ENCODE assay signal across 28 mouse cellular contexts in genomic region chr11:82833929-82834328, GRCm38 (mm10). TPM values are rescaled to one million over a fixed set of nuclear protein-coding genes. Genes with fewer than 3 reads are reported as not detected.
DNase-seq lines count a peak whose midpoint lies in the region; ATAC-seq and TF ChIP-seq lines count a peak whose summit lies in the region.
"Had no signal": no experiment of that assay in that cellular context is flagged by ENCODE, and none has a peak within 500 bp of the region (broad histone marks: within the 10 kb centered on the region; RNA-seq: fewer than 3 reads in every experiment).

No protein-coding gene starts in this region.

- H3K4me1 ChIP-seq in stomach, embryonic 15.5 days: peaks cover 14% of the 10 kb centered on the region
- no peaks in the 10 kb centered on the region for H3K4me1 ChIP-seq in stomach, postnatal 0 days (replicated peaks; ENCODE audit: control insufficient read depth, insufficient read depth)
- peaks cover 15% of the 10 kb centered on the region; the same call in 1 of the 2 replicates for H3K4me1 ChIP-seq in liver, postnatal 0 days (ENCODE audit: insufficient read depth)
- peaks cover 20% of the 10 kb centered on the region for H3K4me1 ChIP-seq in stomach, embryonic 16.5 days (ENCODE audit: control insufficient read depth, insufficient read depth, low read length)

- H3K27me3 ChIP-seq in stomach, embryonic 15.5 days (replicated peaks): no peaks in the 10 kb centered on the region
- no peaks in the 10 kb centered on the region for H3K27me3 ChIP-seq in stomach, postnatal 0 days (ENCODE audit: control insufficient read depth, insufficient read depth, low read length)
- no peaks in the 10 kb centered on the region for H3K27me3 ChIP-seq in liver, postnatal 0 days (ENCODE audit: insufficient read depth, low read length)
- H3K27me3 ChIP-seq in stomach, embryonic 16.5 days (ENCODE audit: control insufficient read depth, insufficient read depth, low read length): no peaks in the 10 kb centered on the region
- H3K27me3 ChIP-seq: embryonic facial prominence, embryonic 12.5 days; hindbrain, embryonic 15.5 days; lung, embryonic 15.5 days; neural tube, embryonic 15.5 days; Patski had no signal

- H3K9me3 ChIP-seq in stomach, embryonic 15.5 days: no peaks in the 10 kb centered on the region
- no peaks in the 10 kb centered on the region for H3K9me3 ChIP-seq in stomach, postnatal 0 days (ENCODE audit: control insufficient read depth, low read length)
- no peaks in the 10 kb centered on the region for H3K9me3 ChIP-seq in liver, postnatal 0 days (ENCODE audit: low read length)
- H3K9me3 ChIP-seq in stomach, embryonic 16.5 days (replicated peaks; ENCODE audit: control insufficient read depth, low read length): no peaks in the 10 kb centered on the region
- H3K9me3 ChIP-seq: embryonic facial prominence, embryonic 12.5 days; hindbrain, embryonic 15.5 days; lung, embryonic 15.5 days; midbrain, embryonic 10.5 days; neural tube, embryonic 15.5 days had no signal

- no peak overlapping the region for H3K4me2 ChIP-seq in stomach, embryonic 15.5 days
- H3K4me2 ChIP-seq in stomach, postnatal 0 days (replicated peaks; ENCODE audit: low read depth): no peak overlapping the region
- no peak overlapping the region for H3K4me2 ChIP-seq in liver, postnatal 0 days (ENCODE audit: low read depth, low read length)
- H3K4me2 ChIP-seq in stomach, embryonic 16.5 days (ENCODE audit: low read depth, low read length): no peak overlapping the region
- H3K4me2 ChIP-seq: embryonic facial prominence, embryonic 12.5 days; hindbrain, embryonic 15.5 days; lung, embryonic 15.5 days; neural tube, embryonic 15.5 days had no signal

- ATAC-seq in stomach, embryonic 15.5 days (ENCODE audit: insufficient read depth, low FRiP score, low read depth): no peak
- ATAC-seq in stomach, postnatal 0 days (ENCODE audit: low FRiP score, low TSS enrichment): no peak
- peak; percentile 91 for ATAC-seq in granulocyte monocyte progenitor cell, adult 5-6 weeks (replicated peaks; ENCODE audit: poor library complexity, severe bottlenecking)
- ATAC-seq in liver, postnatal 0 days: no peak
- no peak for ATAC-seq in stomach, embryonic 16.5 days (ENCODE audit: insufficient read depth, low FRiP score)
- ATAC-seq: forebrain, postnatal 0 days; Patski had no signal

- DNase-seq in stomach, postnatal 0 days (ENCODE audit: low spot score): no peak
- no peak for DNase-seq in liver, postnatal 0 days
- DNase-seq in MN1 (ENCODE audit: low spot score): no peak
- DNase-seq in Muller cell, postnatal 12 days (ENCODE audit: inconsistent ontology term): no peak
- DNase-seq in spleen, postnatal 14 days (ENCODE audit: low spot score in 2 of 2): no peak
- DNase-seq: adrenal gland, adult 2 months; cerebellum, adult 18-20 months; cerebellum, postnatal 14 days; forebrain, postnatal 0 days; gastrocnemius, postnatal 25 days; layer of hippocampus, adult 9-11 months; lung, postnatal 36 days; right cerebral cortex, postnatal 14 days; thymus, adult 2 months had no signal

- no peak overlapping the region for H3K9ac ChIP-seq in stomach, embryonic 15.5 days
- H3K9ac ChIP-seq in stomach, postnatal 0 days (ENCODE audit: low read length): no peak overlapping the region
- H3K9ac ChIP-seq in liver, postnatal 0 days (replicated peaks): no peak overlapping the region
- no peak overlapping the region for H3K9ac ChIP-seq in stomach, embryonic 16.5 days (ENCODE audit: low read length)
- H3K9ac ChIP-seq: embryonic facial prominence, embryonic 12.5 days; forebrain, postnatal 0 days; hindbrain, embryonic 15.5 days; lung, embryonic 15.5 days; neural tube, embryonic 15.5 days had no signal

- 66% methylated on average over 8 of the region's 8 CpGs for WGBS in stomach, embryonic 15.5 days
- 65% methylated on average over 8 of the region's 8 CpGs for WGBS in stomach, postnatal 0 days
- 48% methylated on average over 8 of the region's 8 CpGs for WGBS in liver, postnatal 0 days (ENCODE audit: insufficient replicate concordance)
- WGBS in stomach, embryonic 16.5 days: 65% methylated on average over 8 of the region's 8 CpGs

- no peaks in the 10 kb centered on the region for H3K36me3 ChIP-seq in stomach, embryonic 15.5 days
- no peaks in the 10 kb centered on the region for H3K36me3 ChIP-seq in stomach, postnatal 0 days (ENCODE audit: control insufficient read depth, insufficient read depth, low read length)
- H3K36me3 ChIP-seq in liver, postnatal 0 days (replicated peaks; ENCODE audit: insufficient read depth, low read length): peaks cover 16% of the 10 kb centered on the region
- H3K36me3 ChIP-seq in stomach, embryonic 16.5 days (ENCODE audit: control insufficient read depth, insufficient read depth, low read length): no peaks in the 10 kb centered on the region
- H3K36me3 ChIP-seq: embryonic facial prominence, embryonic 12.5 days; hindbrain, embryonic 15.5 days; lung, embryonic 15.5 days; midbrain, embryonic 10.5 days; neural tube, embryonic 15.5 days had no signal

- TF ChIP-seq CTCF in stomach, postnatal 0 days (IDR thresholded peaks at IDR 0.05; ENCODE audit: low read depth): no peak
- no peak for TF ChIP-seq CTCF in liver, postnatal 0 days (IDR thresholded peaks at IDR 0.05; ENCODE audit: low read depth)

- H3K4me3 ChIP-seq in stomach, embryonic 15.5 days (replicated peaks): no peak overlapping the region
- H3K4me3 ChIP-seq in stomach, postnatal 0 days (ENCODE audit: low read depth, low read length): no peak overlapping the region
- no peak overlapping the region for H3K4me3 ChIP-seq in liver, postnatal 0 days (ENCODE audit: low read depth, low read length)
- H3K4me3 ChIP-seq in stomach, embryonic 16.5 days (replicated peaks; ENCODE audit: low read length): no peak overlapping the region
- H3K4me3 ChIP-seq: embryonic facial prominence, embryonic 12.5 days; hindbrain, embryonic 15.5 days; lung, embryonic 15.5 days; midbrain, embryonic 10.5 days; neural tube, embryonic 15.5 days had no signal

- no peak for TF ChIP-seq EP300 in stomach, postnatal 0 days (optimal IDR thresholded peaks at IDR 0.05)
- no peak for TF ChIP-seq EP300 in liver, postnatal 0 days (IDR thresholded peaks at IDR 0.05; ENCODE audit: low read depth)

- peak overlapping the region; percentile 33; the same call in 1 of the 2 replicates for H3K27ac ChIP-seq in stomach, embryonic 15.5 days
- no peak overlapping the region for H3K27ac ChIP-seq in stomach, postnatal 0 days (replicated peaks)
- H3K27ac ChIP-seq in liver, postnatal 0 days (ENCODE audit: low read depth): peak overlapping the region; percentile 20
- H3K27ac ChIP-seq in stomach, embryonic 16.5 days (ENCODE audit: low read length): 0 out of 2 replicates have a peak overlapping the region, but pooled peaks have one; percentile 1
- H3K27ac ChIP-seq: embryonic facial prominence, embryonic 12.5 days; hindbrain, embryonic 15.5 days; lung, embryonic 15.5 days; midbrain, embryonic 10.5 days; neural tube, embryonic 15.5 days had no signal

RNA-seq across cellular contexts. Expression of gene Rffl, which starts 37.1 kb away (rescaled TPM):
- polyA plus RNA-seq in stomach, embryonic 15.5 days (2015; fragmentation: Nextera tagmentation; extraction: Ambion mirVana): 17.5 and 20.2 TPM in 2 replicates
- 16.4 and 17.1 TPM in 2 replicates for polyA plus RNA-seq in stomach, postnatal 0 days (2015; fragmentation: Nextera tagmentation; extraction: Ambion mirVana)
- 26.6 and 35.3 TPM in 2 replicates for total RNA-seq in granulocyte monocyte progenitor cell, adult 5-6 weeks (2014; fragmentation: Nextera tagmentation)
- total RNA-seq in granulocyte monocyte progenitor cell, adult 5-6 weeks (2017): 18.6 and 21.8 TPM in 2 replicates
- 10.1 and 11.3 TPM in 2 replicates for polyA plus RNA-seq in liver, postnatal 0 days (2015; fragmentation: Nextera tagmentation; extraction: Ambion mirVana)
- polyA plus RNA-seq in stomach, embryonic 16.5 days (2015; fragmentation: Nextera tagmentation; extraction: Ambion mirVana): 21.9 and 23.8 TPM in 2 replicates

RNA-seq across cellular contexts. Expression of gene Lig3, which starts 53.0 kb away (rescaled TPM):
- 22.9 and 25.5 TPM in 2 replicates for polyA plus RNA-seq in stomach, embryonic 15.5 days (2015; fragmentation: Nextera tagmentation; extraction: Ambion mirVana)
- 13.4 and 13.7 TPM in 2 replicates for polyA plus RNA-seq in stomach, postnatal 0 days (2015; fragmentation: Nextera tagmentation; extraction: Ambion mirVana)
- total RNA-seq in granulocyte monocyte progenitor cell, adult 5-6 weeks (2014; fragmentation: Nextera tagmentation): 41.2 and 42.0 TPM in 2 replicates
- total RNA-seq in granulocyte monocyte progenitor cell, adult 5-6 weeks (2017): 36.5 and 57.2 TPM in 2 replicates
- polyA plus RNA-seq in liver, postnatal 0 days (2015; fragmentation: Nextera tagmentation; extraction: Ambion mirVana): 4.8 TPM in 2 replicates
- polyA plus RNA-seq in stomach, embryonic 16.5 days (2015; fragmentation: Nextera tagmentation; extraction: Ambion mirVana): 27.3 and 30.7 TPM in 2 replicates

RNA-seq across cellular contexts. Expression of gene Rad51d, which starts 56.5 kb away (rescaled TPM):
- 13.6 and 14.8 TPM in 2 replicates for polyA plus RNA-seq in stomach, embryonic 15.5 days (2015; fragmentation: Nextera tagmentation; extraction: Ambion mirVana)
- polyA plus RNA-seq in stomach, postnatal 0 days (2015; fragmentation: Nextera tagmentation; extraction: Ambion mirVana): 8.3 and 9.7 TPM in 2 replicates
- total RNA-seq in granulocyte monocyte progenitor cell, adult 5-6 weeks (2014; fragmentation: Nextera tagmentation): 11.5 and 24.9 TPM in 2 replicates
- 15.3 and 18.2 TPM in 2 replicates for total RNA-seq in granulocyte monocyte progenitor cell, adult 5-6 weeks (2017)
- polyA plus RNA-seq in liver, postnatal 0 days (2015; fragmentation: Nextera tagmentation; extraction: Ambion mirVana): 3.4 and 4.4 TPM in 2 replicates
- polyA plus RNA-seq in stomach, embryonic 16.5 days (2015; fragmentation: Nextera tagmentation; extraction: Ambion mirVana): 12.5 and 12.8 TPM in 2 replicates

RNA-seq across cellular contexts. Expression of gene Fndc8, which starts 58.0 kb away (rescaled TPM):
- 0.13 and 0.15 TPM in 2 replicates for polyA plus RNA-seq in stomach, embryonic 15.5 days (2015; fragmentation: Nextera tagmentation; extraction: Ambion mirVana)
- polyA plus RNA-seq in stomach, postnatal 0 days (2015; fragmentation: Nextera tagmentation; extraction: Ambion mirVana): 0.08 TPM in 1 of 2 replicates, not detected in the other
- not detected in 2 replicates for total RNA-seq in granulocyte monocyte progenitor cell, adult 5-6 weeks (2014; fragmentation: Nextera tagmentation)
- not detected in 2 replicates for total RNA-seq in granulocyte monocyte progenitor cell, adult 5-6 weeks (2017)
- polyA plus RNA-seq in liver, postnatal 0 days (2015; fragmentation: Nextera tagmentation; extraction: Ambion mirVana): 0.28 and 0.30 TPM in 2 replicates
- 0.22 TPM in 1 of 2 replicates, not detected in the other for polyA plus RNA-seq in stomach, embryonic 16.5 days (2015; fragmentation: Nextera tagmentation; extraction: Ambion mirVana)
- total RNA-seq: forebrain, postnatal 0 days; gastrocnemius, postnatal 25 days; heart, adult 8-10 months; heart, postnatal 25 days; left cerebral cortex, adult 18-20 months; left cerebral cortex, postnatal 36 days; midbrain, postnatal 0 days had no signal
